Comparison of ENCODE assay signal across 33 mouse cellular contexts in the genomic region with DNA sequence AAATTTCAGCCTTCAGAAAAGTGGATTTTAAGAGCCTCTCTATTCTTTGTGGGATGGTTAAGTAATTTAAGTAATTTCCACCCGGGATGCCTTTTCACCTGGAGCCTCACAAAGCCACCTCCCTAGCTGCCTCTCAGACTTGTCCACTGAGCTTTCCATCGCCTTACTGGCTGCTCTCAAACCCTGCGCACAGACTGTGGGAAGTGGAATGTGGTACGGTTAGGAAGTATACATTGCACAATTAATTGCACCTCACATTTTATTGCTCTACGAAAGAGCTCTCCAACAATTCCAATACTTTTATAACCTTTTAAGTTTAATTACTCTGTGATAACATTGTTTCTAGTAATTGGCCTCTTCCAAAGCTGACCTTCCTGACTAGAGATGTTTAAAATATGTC.
"Had no signal": no experiment of that assay in that cellular context is flagged by ENCODE, and none has a peak within 500 bp of the region (broad histone marks: within the 10 kb centered on the region; RNA-seq: fewer than 3 reads in every experiment).

No protein-coding gene starts in this region.

- DNase-seq: left cerebral cortex, postnatal 4 days; liver; liver, embryonic 13.5 days; liver, postnatal 0 days; lung, adult 18-20 months; lung, adult 2 months; lung, embryonic 14.5 days; lung, postnatal 10 days; lung, postnatal 14 days; lung, postnatal 36 days; lung, postnatal 4 days; midbrain, embryonic 14.5 days had no signal

- H3K9me3 ChIP-seq: limb, embryonic 10.5 days; limb, embryonic 12.5 days; limb, embryonic 13.5 days; limb, embryonic 15.5 days; liver, embryonic 12.5 days; liver, embryonic 13.5 days; liver, embryonic 15.5 days; lung, embryonic 15.5 days; megakaryocyte, embryonic 14.5 days; midbrain, embryonic 10.5 days; midbrain, embryonic 12.5 days; midbrain, embryonic 13.5 days; midbrain, embryonic 15.5 days; neural tube, embryonic 12.5 days; neural tube, embryonic 13.5 days had no signal

- H3K27ac ChIP-seq: limb, embryonic 10.5 days; limb, embryonic 12.5 days; limb, embryonic 13.5 days; limb, embryonic 15.5 days; liver, embryonic 12.5 days; liver, embryonic 13.5 days; liver, embryonic 14.5 days; liver, embryonic 15.5 days; lung, embryonic 15.5 days; macrophage; midbrain, embryonic 10.5 days; midbrain, embryonic 12.5 days; midbrain, embryonic 13.5 days; midbrain, embryonic 15.5 days; neural tube, embryonic 12.5 days; neural tube, embryonic 13.5 days had no signal

- H3K4me3 ChIP-seq: limb, embryonic 10.5 days; limb, embryonic 12.5 days; limb, embryonic 13.5 days; limb, embryonic 15.5 days; liver, embryonic 12.5 days; liver, embryonic 13.5 days; liver, embryonic 15.5 days; lung, embryonic 15.5 days; megakaryocyte, embryonic 14.5 days; midbrain, embryonic 10.5 days; midbrain, embryonic 12.5 days; midbrain, embryonic 13.5 days; midbrain, embryonic 15.5 days; myocyte; neural tube, embryonic 12.5 days; neural tube, embryonic 13.5 days had no signal

- ATAC-seq: liver, embryonic 12.5 days; liver, postnatal 0 days; lung, postnatal 0 days; midbrain, embryonic 13.5 days; midbrain, embryonic 15.5 days; midbrain, embryonic 16.5 days had no signal

- H3K27me3 ChIP-seq: limb, embryonic 12.5 days; limb, embryonic 13.5 days; limb, embryonic 15.5 days; liver, embryonic 12.5 days; liver, embryonic 13.5 days; liver, embryonic 15.5 days; lung, embryonic 15.5 days; megakaryocyte, embryonic 14.5 days; midbrain, embryonic 12.5 days; midbrain, embryonic 13.5 days; midbrain, embryonic 15.5 days; neural tube, embryonic 12.5 days; neural tube, embryonic 13.5 days had no signal

- H3K4me2 ChIP-seq: limb, embryonic 12.5 days; limb, embryonic 13.5 days; limb, embryonic 15.5 days; liver, embryonic 11.5 days; liver, embryonic 12.5 days; liver, embryonic 13.5 days; liver, embryonic 15.5 days; lung, embryonic 14.5 days; lung, embryonic 15.5 days; midbrain, embryonic 11.5 days; midbrain, embryonic 12.5 days; midbrain, embryonic 13.5 days; midbrain, embryonic 15.5 days; neural tube, embryonic 12.5 days; neural tube, embryonic 13.5 days had no signal

- H3K9ac ChIP-seq: limb, embryonic 12.5 days; limb, embryonic 13.5 days; limb, embryonic 15.5 days; liver, embryonic 12.5 days; liver, embryonic 13.5 days; liver, embryonic 14.5 days; liver, embryonic 15.5 days; liver, postnatal 0 days; lung, embryonic 14.5 days; lung, embryonic 15.5 days; midbrain, embryonic 12.5 days; midbrain, embryonic 13.5 days; midbrain, embryonic 15.5 days; neural tube, embryonic 12.5 days; neural tube, embryonic 13.5 days had no signal

- H3K4me1 ChIP-seq: limb, embryonic 10.5 days; limb, embryonic 12.5 days; limb, embryonic 13.5 days; limb, embryonic 15.5 days; liver, embryonic 12.5 days; liver, embryonic 15.5 days; lung, embryonic 15.5 days; midbrain, embryonic 12.5 days; midbrain, embryonic 15.5 days; neural tube, embryonic 12.5 days; neural tube, embryonic 13.5 days had no signal

- H3K36me3 ChIP-seq: limb, embryonic 10.5 days; limb, embryonic 12.5 days; limb, embryonic 13.5 days; limb, embryonic 15.5 days; liver, embryonic 12.5 days; liver, embryonic 13.5 days; liver, embryonic 15.5 days; lung, embryonic 15.5 days; midbrain, embryonic 10.5 days; midbrain, embryonic 12.5 days; midbrain, embryonic 13.5 days; midbrain, embryonic 15.5 days; neural tube, embryonic 12.5 days; neural tube, embryonic 13.5 days had no signal
